Mouse (Mus musculus): ENCODE measurements around the gene D17Wsu92e.

DNA sequence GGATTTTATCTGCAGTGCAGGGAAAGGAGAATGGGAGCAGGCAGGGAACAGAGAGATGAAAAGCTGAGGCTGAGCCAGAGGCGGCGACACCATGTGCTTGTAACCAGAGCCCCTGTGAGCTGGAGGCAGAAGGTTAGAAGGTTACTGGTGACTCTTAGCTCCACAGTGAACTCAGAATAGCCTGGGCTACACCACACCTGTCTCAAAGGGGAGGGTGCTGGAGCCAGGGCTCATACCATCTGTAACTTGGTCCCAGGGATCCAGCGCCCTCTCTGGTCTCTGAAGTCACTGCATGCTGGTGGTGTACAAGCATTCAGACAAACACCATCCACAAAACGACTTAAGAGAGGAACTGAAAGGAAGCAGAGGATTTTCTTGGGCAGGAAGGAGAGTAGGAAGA is 36.9 kb downstream of the D17Wsu92e start:
- TF ChIP-seq CTCF (IDR thresholded peaks at IDR 0.05; ENCODE audit: extremely low read depth, insufficient read length, insufficient replicate concordance, low read depth, low read length) (no peak), POLR2A (IDR thresholded peaks at IDR 0.05; ENCODE audit: low read depth, low read length) (no peak)

Data from small intestine, adult 2 months (tissue).